Mouse (Mus musculus): ENCODE measurements around the gene Lrrc10. TPM values are rescaled to one million over a fixed set of nuclear protein-coding genes. Genes with fewer than 3 reads are reported as not detected.

Gene Lrrc10
- total RNA-seq, 1 experiment from 2014 or later = not detected

Other genes starting within 250 kb of the Lrrc10 start
- 0.24 TPM in 1 of 2 replicates, not detected in the other for gene Myrfl, start 148.4 kb upstream of the Lrrc10 start, total RNA-seq (2017)
- gene Rab3ip, start 94.6 kb upstream of the Lrrc10 start, total RNA-seq (2017) = 8.2 and 14.3 TPM in 2 replicates
- gene Gm10271, start 72.7 kb upstream of the Lrrc10 start, total RNA-seq (2017) = not detected in 2 replicates
- not detected in 2 replicates for gene Best3, start 59.0 kb upstream of the Lrrc10 start, total RNA-seq (2017)
- gene Cct2, start 18.5 kb downstream of the Lrrc10 start, total RNA-seq (2017) = 664 and 671 TPM in 2 replicates
- gene Frs2, start 103.2 kb downstream of the Lrrc10 start, total RNA-seq (2017) = 17.5 and 24.8 TPM in 2 replicates
- 174 and 192 TPM in 2 replicates for gene Yeats4, start 179.2 kb downstream of the Lrrc10 start, total RNA-seq (2017)
- gene 9530003J23Rik, start 193.4 kb downstream of the Lrrc10 start, total RNA-seq (2017) = not detected in 2 replicates
- 252 and 262 TPM in 2 replicates for gene Lyz2, start 237.0 kb downstream of the Lrrc10 start, total RNA-seq (2017)
- not detected in 2 replicates for gene Lyz1, start 247.5 kb downstream of the Lrrc10 start, total RNA-seq (2017)

All from common myeloid progenitor, adult 5-6 weeks (primary cell).